12 mouse cellular contexts compared by ENCODE assay signal in genomic region chr3:108508745-108509474, GRCm38 (mm10). TPM values are rescaled to one million over a fixed set of nuclear protein-coding genes. Genes with fewer than 3 reads are reported as not detected.
DNase-seq lines count a peak whose midpoint lies in the region; ATAC-seq and TF ChIP-seq lines count a peak whose summit lies in the region.
"Had no signal": no experiment of that assay in that cellular context is flagged by ENCODE, and none has a peak within 500 bp of the region (broad histone marks: within the 10 kb centered on the region; RNA-seq: fewer than 3 reads in every experiment).

No protein-coding gene starts in this region.

- no peak overlapping the region for H3K4me3 ChIP-seq in lung, embryonic 14.5 days (ENCODE audit: low read depth, low read length)
- H3K4me3 ChIP-seq in intestine, embryonic 16.5 days (ENCODE audit: low read length), result no peak overlapping the region
- no peak overlapping the region for H3K4me3 ChIP-seq in heart, embryonic 10.5 days
- H3K4me3 ChIP-seq: heart, embryonic 12.5 days; lung, embryonic 15.5 days had no signal

- H3K4me1 ChIP-seq in lung, embryonic 14.5 days (ENCODE audit: insufficient read depth), result peaks cover 5% of the 10 kb centered on the region; the same call in 1 of the 2 replicates
- peaks cover 8% of the 10 kb centered on the region for H3K4me1 ChIP-seq in intestine, embryonic 16.5 days (ENCODE audit: control insufficient read depth, insufficient read depth, low read length)
- H3K4me1 ChIP-seq in heart, embryonic 10.5 days, result no peaks in the 10 kb centered on the region
- H3K4me1 ChIP-seq: heart, embryonic 12.5 days had no signal

- H3K9ac ChIP-seq in lung, embryonic 14.5 days, result no peak overlapping the region
- no peak overlapping the region for H3K9ac ChIP-seq in intestine, embryonic 16.5 days (ENCODE audit: low read depth, low read length)
- H3K9ac ChIP-seq: heart, embryonic 12.5 days; lung, embryonic 15.5 days had no signal

- no peaks in the 10 kb centered on the region for H3K9me3 ChIP-seq in lung, embryonic 14.5 days (ENCODE audit: low read depth, low read length)
- H3K9me3 ChIP-seq in intestine, embryonic 16.5 days (ENCODE audit: control insufficient read depth, low read length), result no peaks in the 10 kb centered on the region
- H3K9me3 ChIP-seq in heart, embryonic 10.5 days, result no peaks in the 10 kb centered on the region
- H3K9me3 ChIP-seq: heart, embryonic 12.5 days; lung, embryonic 15.5 days had no signal

- 61% methylated on average over 4 of the region's 4 CpGs for WGBS in lung, embryonic 14.5 days
- WGBS in intestine, embryonic 16.5 days, result 75% methylated on average over 4 of the region's 4 CpGs
- 74% methylated on average over 4 of the region's 4 CpGs for WGBS in heart, embryonic 10.5 days

- no peak for TF ChIP-seq CTCF in lung, embryonic 14.5 days (IDR thresholded peaks at IDR 0.05; ENCODE audit: low read depth)

- peak; percentile 28 for DNase-seq in lung, embryonic 14.5 days
- no peak for DNase-seq in lung, postnatal 36 days
- peak; percentile 14 for DNase-seq in c-Kit-positive CD71-positive TER-119-negative erythroid progenitor cells, embryonic 14.5 days (ENCODE audit: low read depth)
- peak; percentile 24 to 52 for DNase-seq in spleen, postnatal 36 days (ENCODE audit: low spot score in 2 of 2)
- DNase-seq in heart, embryonic 10.5 days (ENCODE audit: low spot score), result no peak
- DNase-seq in layer of hippocampus, postnatal 10 days (ENCODE audit: low spot score in 2 of 2), result no peak
- DNase-seq: adrenal gland, adult 2 months; cerebellum, adult 11 months; kidney, adult 2 months had no signal

- H3K27me3 ChIP-seq in lung, embryonic 14.5 days (ENCODE audit: insufficient read depth, low read length), result no peaks in the 10 kb centered on the region
- H3K27me3 ChIP-seq in intestine, embryonic 16.5 days (replicated peaks; ENCODE audit: control insufficient read depth, insufficient read depth, low read length), result no peaks in the 10 kb centered on the region
- no peaks in the 10 kb centered on the region for H3K27me3 ChIP-seq in heart, embryonic 10.5 days (ENCODE audit: insufficient read depth, poor library complexity, severe bottlenecking)
- H3K27me3 ChIP-seq: heart, embryonic 12.5 days; lung, embryonic 15.5 days had no signal

- no peak overlapping the region for H3K27ac ChIP-seq in lung, embryonic 14.5 days (ENCODE audit: low read depth)
- peak overlapping the region; percentile 27; the same call in 1 of the 2 replicates for H3K27ac ChIP-seq in intestine, embryonic 16.5 days (ENCODE audit: low read length)
- H3K27ac ChIP-seq in heart, embryonic 10.5 days, result no peak overlapping the region
- H3K27ac ChIP-seq: lung, embryonic 15.5 days had no signal

- no peak for ATAC-seq in lung, embryonic 14.5 days (ENCODE audit: insufficient read depth)
- peak; percentile 47 for ATAC-seq in intestine, embryonic 16.5 days

- H3K4me2 ChIP-seq in lung, embryonic 14.5 days, result no peak overlapping the region
- H3K4me2 ChIP-seq in intestine, embryonic 16.5 days (ENCODE audit: low read depth, low read length), result no peak overlapping the region
- H3K4me2 ChIP-seq: heart, embryonic 12.5 days; lung, embryonic 15.5 days had no signal

- no peaks in the 10 kb centered on the region for H3K36me3 ChIP-seq in lung, embryonic 14.5 days (ENCODE audit: insufficient read depth)
- no peaks in the 10 kb centered on the region for H3K36me3 ChIP-seq in intestine, embryonic 16.5 days (ENCODE audit: control insufficient read depth, insufficient read depth, low read length)
- H3K36me3 ChIP-seq in heart, embryonic 10.5 days, result no peaks in the 10 kb centered on the region
- H3K36me3 ChIP-seq: heart, embryonic 12.5 days; lung, embryonic 15.5 days had no signal

RNA-seq across cellular contexts. Expression of gene 1700013F07Rik, which starts 25.0 kb away (rescaled TPM):
- polyA plus RNA-seq in lung, embryonic 14.5 days (2014; fragmentation: Nextera tagmentation; extraction: Ambion mirVana), result 0.28 and 0.68 TPM in 2 replicates
- not detected in 2 replicates for polyA plus RNA-seq in intestine, embryonic 16.5 days (2015; fragmentation: Nextera tagmentation; extraction: Ambion mirVana)
- polyA plus RNA-seq in heart, embryonic 10.5 days (2016; fragmentation: Nextera tagmentation; extraction: Ambion mirVana), result 0.24 TPM in 1 of 2 replicates, not detected in the other
- total RNA-seq in layer of hippocampus, postnatal 10 days (2021), result 1 to 10 TPM; 2.1 to 2.7 TPM
- total RNA-seq: adrenal gland, adult 2 months had no signal
- polyA plus RNA-seq: adrenal gland, adult 2 months; heart, embryonic 12.5 days had no signal

RNA-seq across cellular contexts. Expression of gene 5330417C22Rik, which starts 27.4 kb away (rescaled TPM):
- 9.0 and 13.3 TPM in 2 replicates for polyA plus RNA-seq in lung, embryonic 14.5 days (2014; fragmentation: Nextera tagmentation; extraction: Ambion mirVana)
- polyA plus RNA-seq in intestine, embryonic 16.5 days (2015; fragmentation: Nextera tagmentation; extraction: Ambion mirVana), result 15.5 and 18.0 TPM in 2 replicates
- 0.24 and 0.69 TPM in 2 replicates for polyA plus RNA-seq in heart, embryonic 10.5 days (2016; fragmentation: Nextera tagmentation; extraction: Ambion mirVana)
- 10 to 100 TPM; 16.8 to 22.0 TPM for total RNA-seq in layer of hippocampus, postnatal 10 days (2021)

RNA-seq across cellular contexts. Expression of gene Tmem167b, which starts 53.4 kb away (rescaled TPM):
- 41.6 and 43.6 TPM in 2 replicates for polyA plus RNA-seq in lung, embryonic 14.5 days (2014; fragmentation: Nextera tagmentation; extraction: Ambion mirVana)
- 34.4 and 34.9 TPM in 2 replicates for polyA plus RNA-seq in intestine, embryonic 16.5 days (2015; fragmentation: Nextera tagmentation; extraction: Ambion mirVana)
- polyA plus RNA-seq in heart, embryonic 10.5 days (2016; fragmentation: Nextera tagmentation; extraction: Ambion mirVana), result 26.4 and 33.5 TPM in 2 replicates
- 10 to 100 TPM; 43.3 to 43.8 TPM for total RNA-seq in layer of hippocampus, postnatal 10 days (2021)

Comparison
In these comparisons a context has a peak if more than half of its experiments do, and no peak if none do; other contexts are left out.
1. DNase-seq: peak in lung, embryonic 14.5 days (single experiment), c-Kit-positive CD71-positive TER-119-negative erythroid progenitor cells, embryonic 14.5 days (single experiment) and spleen, postnatal 36 days (2 of 2); none in lung, postnatal 36 days (single experiment), heart, embryonic 10.5 days (single experiment) and layer of hippocampus, postnatal 10 days (0 of 2).